Mouse (Mus musculus) stomach, postnatal 0 days (tissue): ENCODE data around the gene Arid3a. TPM values are rescaled to one million over a fixed set of nuclear protein-coding genes. Genes with fewer than 3 reads are reported as not detected.

ENCODE experiments used
- ATAC-seq: fragments of 200-750 bp; cut with Nextera tagmentation; 2 replicates; pipeline ENCODE4 v1.8.0; 2017; ENCODE audit not compliant: low FRiP score, low TSS enrichment
- DNase-seq: peaks from one replicate; pipeline ENCODE4 v3.0.0-alpha.2; 2016; ENCODE audit warnings: low spot score
- H3K27ac ChIP-seq: fragments of 300-500 bp; sonication (generic); replicated peaks from 2 replicates; pipeline ENCODE4 v1.5.1; 2014; ENCODE audit warnings: mild to moderate bottlenecking, control low read depth
- H3K27me3 ChIP-seq: fragments of 300-500 bp; sonication (generic); 2 replicates; pipeline ENCODE4 v1.6.1; 2014; ENCODE audit warnings: low read length; ENCODE audit not compliant: control insufficient read depth, insufficient read depth
- H3K36me3 ChIP-seq: fragments of 300-500 bp; sonication (generic); 2 replicates; pipeline ENCODE4 v1.6.1; 2014; ENCODE audit warnings: low read length, mixed read lengths; ENCODE audit not compliant: control insufficient read depth, insufficient read depth
- H3K4me1 ChIP-seq: fragments of 300-500 bp; sonication (generic); replicated peaks from 2 replicates; pipeline ENCODE4 v1.6.1; 2014; ENCODE audit warnings: antibody characterized with exemption; ENCODE audit not compliant: control insufficient read depth, insufficient read depth
- H3K4me2 ChIP-seq: fragments of 300-500 bp; sonication (generic); replicated peaks from 2 replicates; pipeline ENCODE4 v1.6.1; 2014; ENCODE audit warnings: low read depth, mild to moderate bottlenecking, control low read depth, moderate library complexity
- H3K4me3 ChIP-seq: fragments of 300-500 bp; sonication (generic); 2 replicates; pipeline ENCODE4 v1.5.1; 2014; ENCODE audit warnings: low read depth, low read length, control low read depth
- H3K9ac ChIP-seq: fragments of 300-500 bp; sonication (generic); 2 replicates; pipeline ENCODE4 v1.6.1; 2014; ENCODE audit warnings: mild to moderate bottlenecking, low read length, control low read depth, mixed read lengths
- H3K9me3 ChIP-seq: fragments of 300-500 bp; sonication (generic); 2 replicates; pipeline ENCODE4 v1.6.1; 2016; ENCODE audit warnings: low read length; ENCODE audit not compliant: control insufficient read depth
- CTCF ChIP-seq: IDR thresholded peaks from 2 replicates; pipeline ENCODE4 v1.5.1; 2016; ENCODE audit warnings: antibody characterized with exemption, low read depth, mild to moderate bottlenecking, moderate library complexity
- EP300 ChIP-seq: optimal IDR thresholded peaks from 2 replicates; pipeline ENCODE3; 2016; ENCODE audit warnings: antibody characterized with exemption
- WGBS: fragments of 180-500 bp; shearing (Covaris S2); extraction: QIAGEN DNeasy Blood & Tissue Kit; methylation state at CpG from one replicate; pipeline ENCODE4 v1.1.7; 2014; 5-methylcytosine and 5-hydroxymethylcytosine counted together
- polyA plus RNA-seq: library from polyadenylated mRNA; unstranded; fragments of >200 nt; fragmentation: Nextera tagmentation; extraction: Ambion mirVana; gene quantifications from 2 replicates; pipeline ENCODE4 v1.2.1, GENCODE M21; 2015

Arid3a gene
- polyA plus RNA-seq, 1 experiment from 2014 or later, result 3.5 TPM

DNA sequence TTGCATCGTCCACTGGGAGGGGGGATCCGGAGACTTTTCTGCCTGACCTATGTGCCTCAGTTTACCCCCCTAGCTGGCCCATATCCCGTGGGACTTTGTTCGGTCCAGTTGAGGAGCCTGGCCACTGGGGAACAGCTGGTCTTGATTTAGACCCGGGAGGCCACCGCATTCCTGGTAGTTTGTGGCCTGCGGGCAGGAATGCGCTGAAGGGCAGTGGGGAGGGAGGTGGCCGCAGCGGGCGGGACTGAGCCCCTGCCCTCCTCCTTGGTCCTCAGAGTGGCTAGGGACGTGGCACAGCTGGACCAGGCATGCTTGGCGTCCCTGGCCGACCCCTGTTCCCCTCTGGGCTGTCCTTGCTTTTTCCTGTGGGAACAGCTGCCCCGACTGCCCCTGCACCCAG lies 63.0 kb downstream of the Arid3a start:
- DNase-seq (no peak), ATAC-seq (no peak)
- no peaks in the 10 kb centered on the region for H3K9me3 ChIP-seq
- peak overlapping the region; percentile 75 for H3K4me3 ChIP-seq
- peak overlapping the region; percentile 90 for H3K4me2 ChIP-seq
- peaks cover 15% of the 10 kb centered on the region for H3K36me3 ChIP-seq
- H3K9ac ChIP-seq, result peak overlapping the region; percentile 90
- no peaks in the 10 kb centered on the region for H3K27me3 ChIP-seq
- H3K4me1 ChIP-seq, result peaks cover 2% of the 10 kb centered on the region
- WGBS, result 21% methylated on average over 15 of the region's 15 CpGs
- peak overlapping the region; percentile 98 for H3K27ac ChIP-seq
- no peak for TF ChIP-seq CTCF
- no peak for TF ChIP-seq EP300

DNA sequence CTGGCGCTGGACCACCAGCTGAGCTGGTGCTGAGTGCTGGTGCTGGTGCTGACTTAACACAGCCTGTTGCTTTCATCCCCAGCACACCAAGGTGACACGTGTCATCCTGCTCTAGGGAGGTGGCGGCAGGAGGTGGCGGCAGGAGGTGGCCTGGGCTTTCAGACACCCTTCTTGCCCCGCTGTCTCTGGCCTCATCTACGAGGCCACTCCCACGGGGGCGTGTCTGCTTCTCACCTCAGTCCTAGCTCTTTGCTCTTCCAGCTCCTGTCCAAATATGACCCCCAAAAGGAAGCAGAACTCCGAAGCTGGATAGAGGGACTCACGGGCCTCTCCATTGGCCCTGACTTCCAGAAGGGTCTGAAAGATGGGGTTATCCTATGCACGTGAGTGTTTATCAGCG lies 64.3 kb downstream of the Arid3a start:
- TF ChIP-seq CTCF (no peak), EP300 (no peak)
- ATAC-seq, result no peak
- Histone ChIP-seq H3K27me3 (no peaks in the 10 kb centered on the region), H3K4me2 (peak overlapping the region; percentile 90), H3K27ac (no peak overlapping the region), H3K9me3 (no peaks in the 10 kb centered on the region), H3K4me3 (peak overlapping the region; percentile 75), H3K4me1 (peaks cover 2% of the 10 kb centered on the region), H3K9ac (no peak overlapping the region), H3K36me3 (peaks cover 17% of the 10 kb centered on the region)
- 64% methylated on average over 12 of the region's 12 CpGs for WGBS
- no peak for DNase-seq

- Histone ChIP-seq H3K27ac (no peak overlapping the region), H3K4me3 (peak overlapping the region; percentile 10; the same call in 1 of the 2 replicates), H3K9me3 (no peaks in the 10 kb centered on the region), H3K9ac (no peak overlapping the region), H3K27me3 (no peaks in the 10 kb centered on the region), H3K4me1 (no peaks in the 10 kb centered on the region; the same call in 1 of the 2 replicates), H3K4me2 (no peak overlapping the region), H3K36me3 (peaks cover 17% of the 10 kb centered on the region)
- TF ChIP-seq CTCF (peak; percentile 57), EP300 (no peak)
- DNase-seq, result no peak
- 84% methylated on average over 6 of the region's 6 CpGs for WGBS
- ATAC-seq, result no peak
Measured at GRCm38 (mm10) chr10:79991548-79991947, 64.7 kb downstream of the Arid3a start.

DNA sequence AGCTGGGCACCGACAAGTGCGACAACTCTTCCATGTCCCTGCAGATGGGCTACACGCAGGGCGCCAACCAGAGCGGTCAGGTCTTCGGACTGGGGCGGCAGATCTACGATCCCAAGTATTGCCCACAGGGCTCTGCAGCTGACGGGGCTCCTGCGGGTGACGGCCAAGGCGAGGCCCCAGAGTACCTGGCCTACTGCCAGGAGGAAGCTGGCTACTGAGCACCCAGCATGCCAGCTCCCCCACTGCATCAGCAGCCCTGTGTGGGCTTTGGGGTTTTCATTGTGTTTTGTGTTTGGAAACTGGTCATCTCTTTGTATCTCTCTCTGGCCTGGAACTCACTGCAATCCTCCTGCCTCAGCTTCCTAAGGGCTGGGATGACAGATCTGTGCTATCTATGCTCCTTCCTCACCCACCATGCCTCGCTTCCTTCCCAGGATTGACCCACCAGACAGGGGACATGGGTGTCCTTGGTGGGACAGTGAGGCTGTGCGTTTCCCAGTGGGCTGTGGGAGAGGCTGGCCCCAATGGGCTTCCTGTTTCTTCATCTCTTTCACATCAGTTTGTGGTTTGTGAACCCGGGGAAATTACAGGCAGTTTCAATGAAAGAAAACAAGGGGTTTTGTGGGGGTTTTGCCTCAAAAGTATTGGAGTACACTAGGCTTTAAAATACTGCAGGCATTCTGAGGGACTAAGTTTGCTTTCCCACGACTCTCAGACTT lies 67.7 kb downstream of the Arid3a start:
- 75% methylated on average over 16 of the region's 16 CpGs for WGBS
- Histone ChIP-seq H3K4me3 (no peak overlapping the region), H3K9ac (0 out of 2 replicates have a peak overlapping the region, but pooled peaks have one; percentile 13), H3K9me3 (no peaks in the 10 kb centered on the region), H3K4me1 (no peaks in the 10 kb centered on the region), H3K4me2 (no peak overlapping the region), H3K27me3 (no peaks in the 10 kb centered on the region), H3K36me3 (peaks cover 17% of the 10 kb centered on the region), H3K27ac (no peak overlapping the region)
- DNase-seq (peak; percentile 76), ATAC-seq (no peak)
- no peak for TF ChIP-seq CTCF
- no peak for TF ChIP-seq EP300

- H3K27ac ChIP-seq, result no peak overlapping the region
- 68% methylated on average over 1 of the region's 1 CpGs for WGBS
- ATAC-seq (no peak), DNase-seq (no peak)
- no peaks in the 10 kb centered on the region for H3K9me3 ChIP-seq
- H3K4me1 ChIP-seq, result no peaks in the 10 kb centered on the region
- no peak overlapping the region for H3K4me3 ChIP-seq
- TF ChIP-seq EP300 (no peak), CTCF (no peak)
- peaks cover 17% of the 10 kb centered on the region for H3K36me3 ChIP-seq
- H3K27me3 ChIP-seq, result no peaks in the 10 kb centered on the region
- H3K9ac ChIP-seq, result no peak overlapping the region
- H3K4me2 ChIP-seq, result no peak overlapping the region
Measured at GRCm38 (mm10) chr10:79995636-79996035, 68.8 kb downstream of the Arid3a start.

- peak; percentile 97 for DNase-seq
- Histone ChIP-seq H3K4me3 (peak within 1 kb of the TSS; percentile 52), H3K4me2 (peak within 1 kb of the TSS; percentile 80)
Measured at GRCm38 (mm10) chr10:79996272-79997033, 69.6 kb downstream of the Arid3a start, which contains the start of gene Abca7. Abca7 (plus strand) TSS chr10:79996494.

More at GRCm38 (mm10) chr10:79996272-79997033, 69.6 kb downstream of the Arid3a start, which contains the start of gene Abca7:
- WGBS, result under 1% methylated on average over 34 of the region's 34 CpGs
- Histone ChIP-seq H3K36me3 (peaks cover 17% of the 10 kb centered on the region), H3K27me3 (no peaks in the 10 kb centered on the region), H3K4me1 (no peaks in the 10 kb centered on the region), H3K9ac (peak within 1 kb of the TSS; percentile 63), H3K9me3 (no peaks in the 10 kb centered on the region), H3K27ac (peak within 1 kb of the TSS; percentile 58)
- ATAC-seq, result peak; percentile 92
- TF ChIP-seq CTCF (peak; percentile 45), EP300 (no peak)
